Mouse (Mus musculus): Measurements from ENCODE around the gene Srbd1. TPM values are rescaled to one million over a fixed set of nuclear protein-coding genes. Genes with fewer than 3 reads are reported as not detected.
A peak's percentile ranks its signal among the peaks of the same experiment; 100 is the strongest.

Srbd1 gene
- polyA plus RNA-seq (2012), result 9.0 and 9.8 TPM in 2 replicates

- TF ChIP-seq GATA1 (IDR thresholded peaks at IDR 0.05; ENCODE audit: low read length), result no peak
These were observed at the start of gene Srbd1 for GRCm38 (mm10) chr17:86145079-86145951. Gene Srbd1, minus strand, starts transcription at chr17:86145175.

GRCm38 (mm10) chr17:86193979-86194378 is 49.0 kb upstream of the Srbd1 start:
- TF ChIP-seq GATA1 (IDR thresholded peaks at IDR 0.05; ENCODE audit: low read length), result no peak

DNA sequence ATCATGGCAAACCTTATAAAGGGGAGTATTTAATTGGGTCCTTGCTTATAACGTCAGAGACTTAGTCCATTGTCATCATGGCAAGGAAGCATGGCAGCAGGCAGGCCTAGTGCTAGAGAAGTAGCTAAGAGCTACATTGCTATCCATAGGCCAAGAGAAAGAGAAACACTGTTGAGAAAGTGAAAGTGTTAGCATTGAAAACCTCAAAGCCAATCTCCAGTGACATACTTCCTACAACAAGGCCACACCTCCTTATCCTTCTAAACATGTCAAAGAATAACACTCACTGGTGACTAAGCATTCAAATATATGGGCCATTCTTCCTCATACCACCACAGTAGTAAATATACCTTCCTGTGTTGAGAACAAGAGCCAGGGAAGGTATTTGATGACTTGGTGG is 42.8 kb upstream of the Srbd1 start:
- no peak for TF ChIP-seq GATA1 (IDR thresholded peaks at IDR 0.05; ENCODE audit: low read length)

GRCm38 (mm10) chr17:86185584-86185983 is 40.6 kb upstream of the Srbd1 start:
- TF ChIP-seq GATA1 (IDR thresholded peaks at IDR 0.05; ENCODE audit: low read length), result peak; percentile 77

- no peak for TF ChIP-seq GATA1 (IDR thresholded peaks at IDR 0.05; ENCODE audit: low read length)
These were observed 39.7 kb upstream of the Srbd1 start for GRCm38 (mm10) chr17:86184552-86185209.

GRCm38 (mm10) chr17:86183788-86184187 is 38.8 kb upstream of the Srbd1 start:
- TF ChIP-seq GATA1 (IDR thresholded peaks at IDR 0.05; ENCODE audit: low read length), result no peak

GRCm38 (mm10) chr17:86176722-86177121 is 31.7 kb upstream of the Srbd1 start:
- TF ChIP-seq GATA1 (IDR thresholded peaks at IDR 0.05; ENCODE audit: low read length), result no peak

DNA sequence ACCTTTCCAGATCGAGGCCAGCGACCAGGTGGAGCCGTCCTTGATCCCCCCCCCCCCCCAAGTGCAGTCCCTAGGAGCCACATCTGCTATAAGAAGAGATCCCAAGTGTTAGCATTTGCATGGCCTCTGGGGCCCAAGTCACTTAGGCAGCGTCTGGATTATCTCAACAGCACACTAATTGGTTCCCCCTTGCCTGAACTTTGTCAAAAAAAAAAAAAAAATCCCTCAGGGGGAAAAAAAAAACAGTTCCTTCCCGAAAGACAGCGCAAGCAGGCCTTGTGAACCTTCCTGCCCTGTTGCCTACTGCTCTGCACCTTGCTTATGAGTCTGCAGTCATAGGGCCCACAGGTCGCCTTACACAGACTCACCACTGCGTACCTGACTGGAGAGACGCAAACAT is 30.5 kb upstream of the Srbd1 start:
- TF ChIP-seq GATA1 (IDR thresholded peaks at IDR 0.05; ENCODE audit: low read length), result no peak

GRCm38 (mm10) chr17:86170164-86170958 is 25.4 kb upstream of the Srbd1 start:
- TF ChIP-seq GATA1 (IDR thresholded peaks at IDR 0.05; ENCODE audit: low read length), result no peak

DNA sequence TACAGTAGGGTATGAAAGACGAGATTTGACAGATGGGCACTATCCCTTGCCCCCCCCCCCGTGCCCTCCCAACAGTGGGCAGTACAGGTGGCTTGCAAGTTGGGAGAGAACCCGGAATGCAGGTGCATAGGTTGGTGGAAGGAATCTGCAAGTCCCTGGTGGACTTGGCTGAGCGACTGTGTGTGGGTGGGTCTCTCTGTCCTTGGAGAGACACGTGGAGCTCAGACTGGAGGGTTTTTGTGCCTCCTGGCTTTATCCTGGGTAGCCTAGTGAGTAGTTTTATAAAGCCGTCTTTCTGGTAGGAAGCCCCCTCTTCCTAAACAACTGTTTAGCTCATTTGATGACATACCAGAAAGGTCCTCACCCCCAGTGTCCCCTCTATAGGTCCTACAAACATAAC is 24.1 kb upstream of the Srbd1 start:
- TF ChIP-seq GATA1 (IDR thresholded peaks at IDR 0.05; ENCODE audit: low read length), result no peak

DNA sequence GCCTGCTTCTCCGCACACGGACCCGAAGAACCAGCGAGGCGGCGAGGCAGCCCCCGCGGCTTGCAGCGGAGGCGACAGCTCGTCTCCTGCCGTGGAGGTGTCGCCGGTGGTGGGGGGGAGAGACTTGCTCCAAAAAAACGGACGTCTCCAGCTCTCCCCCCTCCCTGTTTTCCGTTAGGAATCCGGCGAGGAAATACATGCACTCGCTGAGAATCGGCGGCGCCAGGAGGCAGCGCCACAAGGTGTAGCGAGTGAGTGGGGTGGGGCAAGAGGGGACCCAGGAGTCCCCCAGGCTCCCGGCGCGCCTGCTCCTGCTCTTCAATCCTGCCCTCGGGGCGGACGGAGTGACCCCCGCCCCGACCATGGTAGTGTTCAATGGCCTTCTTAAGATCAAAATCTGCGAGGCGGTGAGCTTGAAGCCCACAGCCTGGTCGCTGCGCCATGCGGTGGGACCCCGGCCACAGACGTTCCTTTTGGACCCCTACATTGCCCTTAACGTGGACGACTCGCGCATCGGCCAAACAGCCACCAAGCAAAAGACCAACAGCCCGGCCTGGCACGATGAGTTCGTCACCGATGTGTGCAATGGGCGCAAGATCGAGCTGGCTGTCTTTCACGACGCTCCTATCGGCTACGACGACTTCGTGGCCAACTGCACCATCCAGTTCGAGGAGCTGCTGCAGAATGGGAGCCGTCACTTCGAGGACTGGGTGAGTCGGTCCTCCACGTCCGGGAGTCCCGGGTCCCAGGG is 23.4 kb upstream of the Srbd1 start:
- TF ChIP-seq GATA1 (IDR thresholded peaks at IDR 0.05; ENCODE audit: low read length), result no peak

DNA sequence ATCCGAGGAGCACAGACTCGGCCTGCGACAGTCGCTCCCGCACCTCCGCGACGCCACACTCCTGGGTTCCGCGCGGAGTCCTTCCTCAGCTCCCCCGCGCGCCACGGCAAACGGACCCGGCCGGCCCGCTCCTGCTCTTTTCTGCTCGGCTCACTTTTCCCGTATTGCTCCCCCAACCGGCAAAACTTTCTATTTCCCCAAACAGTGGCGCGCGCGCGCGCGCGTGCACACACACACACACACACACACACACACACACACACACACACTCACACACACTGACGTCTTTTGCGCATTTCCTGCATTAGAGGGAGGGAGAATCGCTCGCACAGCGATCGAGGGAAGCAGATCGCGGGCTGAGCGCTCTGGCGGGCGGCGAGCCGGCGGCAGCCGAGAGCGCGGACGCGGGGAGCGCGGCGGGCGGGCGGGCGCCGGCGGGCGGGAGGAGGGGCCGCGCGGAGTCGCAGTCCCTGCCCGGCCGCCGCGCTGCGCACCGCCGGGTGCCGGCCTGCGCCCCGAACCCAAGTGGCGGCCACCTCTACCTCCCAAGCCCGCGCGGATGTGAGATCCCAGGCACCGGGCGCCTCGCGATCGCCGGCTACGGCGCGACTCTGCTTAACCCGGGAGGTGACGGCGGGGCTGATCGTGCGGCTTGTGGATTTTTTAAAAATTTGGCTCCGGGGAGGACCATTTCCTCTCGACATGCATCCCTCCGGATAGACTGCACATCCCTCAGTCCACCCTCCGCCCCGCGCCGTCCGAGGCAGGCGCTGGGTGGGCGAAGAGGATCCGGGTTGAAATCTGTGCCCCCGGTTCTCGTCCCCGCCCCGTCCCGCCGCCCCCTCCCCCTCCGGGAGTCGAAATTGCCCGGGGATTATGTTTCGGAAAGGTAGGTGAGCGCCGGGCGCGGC is 22.6 kb upstream of the Srbd1 start, which contains the start of gene Prkce:
Gene Prkce, plus strand, starts transcription at position 466 of the 911 bp plus-strand sequence.
- TF ChIP-seq GATA1 (IDR thresholded peaks at IDR 0.05; ENCODE audit: low read length), result no peak

- no peak for TF ChIP-seq GATA1 (IDR thresholded peaks at IDR 0.05; ENCODE audit: low read length)
These were observed 21.8 kb upstream of the Srbd1 start for GRCm38 (mm10) chr17:86166567-86167319.

Data from G1E-ER4 (cell line).